Mouse (Mus musculus): ENCODE data around the gene Serpinb3a.

DNA sequence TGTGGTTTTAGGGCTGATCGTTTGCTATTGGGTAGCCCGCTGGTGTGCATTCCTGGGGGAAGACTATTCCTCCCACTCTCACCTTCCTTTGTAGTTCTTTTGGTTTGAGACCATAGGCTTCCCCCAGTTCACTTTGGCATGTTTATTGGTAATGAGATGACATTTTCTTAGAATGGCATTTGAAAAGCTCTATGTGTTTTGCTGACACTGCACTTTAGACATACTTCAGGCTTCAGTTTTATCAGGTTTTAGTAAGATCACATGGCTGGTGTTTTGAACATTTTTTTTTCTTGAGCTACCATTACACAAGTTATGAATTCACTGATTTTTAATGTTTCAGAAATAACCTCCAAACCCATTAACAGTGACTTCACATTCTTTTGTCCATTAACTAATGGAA, 50.3 kb downstream of the Serpinb3a start:
- no peak for TF ChIP-seq TAL1 (IDR thresholded peaks at IDR 0.05; ENCODE audit: low read length)
- no peak for TF ChIP-seq GATA1 (IDR thresholded peaks at IDR 0.05; ENCODE audit: low read length)
